Mouse (Mus musculus): ENCODE data around the gene Tmem140. TPM values are rescaled to one million over a fixed set of nuclear protein-coding genes. Genes with fewer than 3 reads are reported as not detected.
A peak's percentile ranks its signal among the peaks of the same experiment; 100 is the strongest.

Tmem140 gene
- total and polyA plus RNA-seq, 2 experiments from 2014 or later, result 0.79 to 1.7 TPM

DNA sequence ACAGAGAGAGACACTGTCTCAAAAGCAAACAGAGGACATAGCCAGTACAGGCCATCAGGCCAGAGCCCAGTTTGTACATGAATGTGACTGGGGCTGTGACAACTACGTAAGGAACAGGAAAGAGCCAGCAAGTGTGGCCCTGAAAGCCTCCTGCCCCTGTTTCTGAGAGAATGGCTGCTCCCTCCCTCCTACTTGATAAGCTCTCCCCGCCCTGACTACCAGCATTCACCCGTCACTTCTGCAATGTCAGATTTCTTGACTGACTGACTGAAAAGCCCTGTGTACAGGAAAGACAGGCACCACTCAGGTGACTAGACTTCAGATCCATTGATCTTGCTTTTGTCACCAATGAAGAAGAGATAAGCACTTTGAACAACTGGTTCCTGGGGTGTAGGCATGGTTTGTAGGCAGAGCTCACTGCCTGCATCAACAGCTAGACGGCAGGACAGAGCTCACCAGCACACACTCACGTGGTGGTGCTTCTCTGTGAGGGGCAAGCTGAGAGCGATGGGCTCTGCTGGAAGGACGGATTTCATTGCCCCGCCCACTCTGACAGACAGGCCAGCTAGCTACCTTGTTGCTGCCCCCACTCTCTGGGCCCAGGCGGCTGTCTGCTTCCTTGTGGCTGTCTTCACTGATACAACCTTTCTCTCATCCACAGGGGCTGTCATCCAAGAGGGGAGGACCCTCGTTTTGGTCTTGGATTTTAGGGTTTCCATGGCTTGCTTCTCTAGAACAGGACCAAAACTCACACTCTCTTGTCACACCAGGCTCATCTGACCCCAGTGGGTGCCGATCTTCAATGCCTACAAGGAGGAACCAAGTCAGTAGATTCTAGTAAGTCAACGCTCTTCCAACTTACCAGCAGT lies 13.3 kb downstream of the Tmem140 start:
- H3K27ac ChIP-seq, result peak overlapping the region; percentile 92; the same call in 1 of the 2 replicates
- 61% methylated on average over 12 of the region's 12 CpGs for WGBS
- no peak for DNase-seq (ENCODE audit: low spot score)
- H3K4me1 ChIP-seq (ENCODE audit: insufficient read depth, low read length), result peaks cover 11% of the 10 kb centered on the region
- peak overlapping the region; percentile 61; the same call in 1 of the 2 replicates for H3K4me2 ChIP-seq (ENCODE audit: low read depth, low read length)
- H3K27me3 ChIP-seq (ENCODE audit: insufficient read depth, low read length), result no peaks in the 10 kb centered on the region
- H3K9ac ChIP-seq (replicated peaks; ENCODE audit: low read length), result no peak overlapping the region
- H3K9me3 ChIP-seq (ENCODE audit: low read length), result no peaks in the 10 kb centered on the region
- H3K36me3 ChIP-seq (ENCODE audit: insufficient read depth, low read length), result no peaks in the 10 kb centered on the region; the same call in 1 of the 2 replicates
- H3K4me3 ChIP-seq (ENCODE audit: low read length), result no peak overlapping the region
- TF ChIP-seq CTCF (IDR thresholded peaks at IDR 0.05; ENCODE audit: low read depth), result peak; percentile 35
- no peak for ATAC-seq

DNA sequence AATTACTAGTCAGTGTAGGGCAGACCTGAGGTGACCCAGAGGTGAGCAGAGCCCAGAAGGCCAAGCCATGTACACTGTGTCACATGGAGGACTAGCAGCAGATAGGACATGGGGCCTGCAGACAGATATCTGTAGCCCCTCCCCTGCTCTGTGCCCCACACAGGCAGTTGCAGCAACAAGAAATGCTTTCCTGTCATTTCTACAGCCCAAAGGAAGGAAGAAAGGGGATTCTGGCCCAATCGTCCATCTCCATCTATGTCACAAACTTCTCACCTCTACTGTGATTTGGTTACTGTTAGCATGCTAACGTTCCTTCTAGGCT lies 13.8 kb downstream of the Tmem140 start:
- Histone ChIP-seq H3K4me1 (ENCODE audit: insufficient read depth, low read length) (peaks cover 11% of the 10 kb centered on the region), H3K27ac (peak overlapping the region; percentile 92; the same call in 1 of the 2 replicates), H3K9me3 (ENCODE audit: low read length) (no peaks in the 10 kb centered on the region), H3K4me2 (ENCODE audit: low read depth, low read length) (peak overlapping the region; percentile 61), H3K27me3 (ENCODE audit: insufficient read depth, low read length) (no peaks in the 10 kb centered on the region), H3K9ac (replicated peaks; ENCODE audit: low read length) (peak overlapping the region; percentile 73; the same call in 1 of the 2 replicates), H3K36me3 (ENCODE audit: insufficient read depth, low read length) (no peaks in the 10 kb centered on the region; the same call in 1 of the 2 replicates), H3K4me3 (ENCODE audit: low read length) (peak overlapping the region; percentile 67; the same call in 1 of the 2 replicates)
- ATAC-seq (no peak), DNase-seq (ENCODE audit: low spot score) (no peak)
- WGBS, result 49% methylated on average over 2 of the region's 2 CpGs
- TF ChIP-seq CTCF (IDR thresholded peaks at IDR 0.05; ENCODE audit: low read depth), result no peak

DNA sequence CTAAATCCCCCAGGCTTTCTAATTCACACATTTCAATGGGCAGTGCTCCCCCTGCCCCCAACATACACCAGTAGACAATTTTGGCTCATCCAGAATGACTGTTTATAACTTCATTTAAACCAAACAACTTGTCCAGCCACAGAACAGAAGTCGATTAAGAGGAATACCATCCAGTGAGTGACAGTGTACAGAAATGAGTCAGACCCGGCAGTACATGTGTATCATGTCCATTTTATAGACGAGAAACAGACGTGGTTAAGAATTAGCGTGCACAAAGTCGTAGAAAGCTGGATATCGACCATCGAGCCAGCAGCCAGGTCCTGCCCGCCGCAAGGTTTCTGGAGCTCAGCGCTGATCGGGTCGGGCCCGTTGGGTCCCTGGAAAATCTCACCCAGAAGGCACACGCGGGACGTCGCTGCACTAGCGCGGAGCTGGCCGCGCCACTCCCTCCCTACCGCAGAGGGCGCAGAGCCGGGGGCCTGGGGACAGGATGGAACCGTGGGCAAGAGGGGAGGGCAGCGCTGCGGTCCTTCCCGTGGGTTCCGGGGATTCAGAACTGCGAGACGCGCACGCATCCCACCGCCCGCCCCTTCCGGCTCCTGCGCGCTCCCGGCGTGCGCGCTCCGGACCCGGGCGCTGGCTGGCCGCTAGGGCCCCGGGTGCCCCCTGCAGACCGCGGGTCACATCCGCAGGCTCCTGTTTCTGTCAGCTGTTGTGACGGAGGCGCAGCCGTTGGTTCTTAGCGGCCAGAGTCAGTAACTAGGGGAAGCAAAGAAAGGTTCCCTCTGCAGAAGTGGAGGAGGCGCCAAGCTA lies 14.8 kb downstream of the Tmem140 start, which contains the start of gene Cyren:
Cyren (minus strand) TSS at position 552 of the 813 bp plus-strand sequence.
- Histone ChIP-seq H3K27me3 (ENCODE audit: insufficient read depth, low read length) (no peaks in the 10 kb centered on the region), H3K4me3 (ENCODE audit: low read length) (peak within 1 kb of the TSS; percentile 67), H3K36me3 (ENCODE audit: insufficient read depth, low read length) (peaks cover 8% of the 10 kb centered on the region), H3K9ac (replicated peaks; ENCODE audit: low read length) (peak within 1 kb of the TSS; percentile 73), H3K27ac (peak within 1 kb of the TSS; percentile 92), H3K9me3 (ENCODE audit: low read length) (no peaks in the 10 kb centered on the region), H3K4me1 (ENCODE audit: insufficient read depth, low read length) (peaks cover 11% of the 10 kb centered on the region), H3K4me2 (ENCODE audit: low read depth, low read length) (peak within 1 kb of the TSS; percentile 61)
- ATAC-seq, result peak; percentile 96
- DNase-seq (ENCODE audit: low spot score), result peak; percentile 96
- peak; percentile 68 for TF ChIP-seq CTCF (IDR thresholded peaks at IDR 0.05; ENCODE audit: low read depth)
- under 1% methylated on average over 56 of the region's 56 CpGs for WGBS

- ATAC-seq (no peak), DNase-seq (ENCODE audit: low spot score) (no peak)
- TF ChIP-seq CTCF (IDR thresholded peaks at IDR 0.05; ENCODE audit: low read depth), result no peak
- H3K9me3 ChIP-seq (ENCODE audit: low read length), result no peaks in the 10 kb centered on the region
- H3K36me3 ChIP-seq (ENCODE audit: insufficient read depth, low read length), result peaks cover 15% of the 10 kb centered on the region
- no peak overlapping the region for H3K9ac ChIP-seq (replicated peaks; ENCODE audit: low read length)
- H3K27ac ChIP-seq, result 0 out of 2 replicates have a peak overlapping the region, but pooled peaks have one; percentile 92
- H3K4me2 ChIP-seq (ENCODE audit: low read depth, low read length), result no peak overlapping the region
- 88% methylated on average over 16 of the region's 16 CpGs for WGBS
- H3K4me3 ChIP-seq (ENCODE audit: low read length), result no peak overlapping the region
- H3K27me3 ChIP-seq (ENCODE audit: insufficient read depth, low read length), result no peaks in the 10 kb centered on the region
- peaks cover 11% of the 10 kb centered on the region for H3K4me1 ChIP-seq (ENCODE audit: insufficient read depth, low read length)
These were observed 16.3 kb downstream of the Tmem140 start for GRCm38 (mm10) chr6:34879101-34879740.

DNA sequence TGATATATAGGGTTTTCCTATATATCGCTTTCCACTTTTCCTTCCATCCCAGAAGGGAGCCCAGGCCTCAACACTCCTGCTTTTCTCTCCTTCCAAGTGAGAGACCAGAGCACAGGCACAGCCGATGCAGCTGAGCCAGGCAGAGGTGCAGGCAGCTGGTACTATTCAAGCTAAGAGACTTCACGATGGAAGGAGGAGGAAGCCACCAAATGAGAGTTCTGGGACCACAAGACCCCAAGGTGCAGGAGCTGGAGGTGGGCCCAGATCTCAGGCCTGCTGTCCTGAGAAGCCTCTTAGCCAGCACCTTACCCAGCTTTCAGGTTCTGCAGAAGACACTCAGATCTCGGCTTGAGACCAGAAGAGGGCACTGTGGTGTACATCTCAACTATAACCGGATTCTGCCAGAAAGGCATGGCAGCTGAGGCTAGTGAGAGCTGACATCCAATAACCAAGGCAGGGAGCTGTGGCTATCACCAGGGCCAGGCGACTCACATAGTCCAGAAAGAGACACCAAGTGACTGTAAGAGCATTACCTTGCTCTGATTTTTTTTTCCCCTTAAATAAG lies 17.0 kb downstream of the Tmem140 start:
- H3K4me3 ChIP-seq (ENCODE audit: low read length), result no peak overlapping the region
- H3K9me3 ChIP-seq (ENCODE audit: low read length), result no peaks in the 10 kb centered on the region
- peaks cover 11% of the 10 kb centered on the region for H3K4me1 ChIP-seq (ENCODE audit: insufficient read depth, low read length)
- no peak overlapping the region for H3K4me2 ChIP-seq (ENCODE audit: low read depth, low read length)
- ATAC-seq, result no peak
- no peaks in the 10 kb centered on the region for H3K27me3 ChIP-seq (ENCODE audit: insufficient read depth, low read length)
- peaks cover 21% of the 10 kb centered on the region for H3K36me3 ChIP-seq (ENCODE audit: insufficient read depth, low read length)
- H3K9ac ChIP-seq (replicated peaks; ENCODE audit: low read length), result no peak overlapping the region
- DNase-seq (ENCODE audit: low spot score), result peak; percentile 73
- WGBS, result 54% methylated on average over 6 of the region's 6 CpGs
- peak; percentile 66 for TF ChIP-seq CTCF (IDR thresholded peaks at IDR 0.05; ENCODE audit: low read depth)
- no peak overlapping the region for H3K27ac ChIP-seq

GRCm38 (mm10) chr6:34884724-34885123 lies 21.8 kb downstream of the Tmem140 start:
- Histone ChIP-seq H3K36me3 (ENCODE audit: insufficient read depth, low read length) (peaks cover 40% of the 10 kb centered on the region), H3K9ac (replicated peaks; ENCODE audit: low read length) (no peak overlapping the region), H3K27me3 (ENCODE audit: insufficient read depth, low read length) (no peaks in the 10 kb centered on the region), H3K9me3 (ENCODE audit: low read length) (no peaks in the 10 kb centered on the region), H3K27ac (no peak overlapping the region), H3K4me3 (ENCODE audit: low read length) (no peak overlapping the region), H3K4me2 (ENCODE audit: low read depth, low read length) (no peak overlapping the region), H3K4me1 (ENCODE audit: insufficient read depth, low read length) (no peaks in the 10 kb centered on the region)
- 90% methylated on average over 7 of the region's 7 CpGs for whole genome bisulfite sequencing
- no peak for TF ChIP-seq CTCF (IDR thresholded peaks at IDR 0.05; ENCODE audit: low read depth)
- DNase-seq (ENCODE audit: low spot score) (no peak), ATAC-seq (no peak)
